Mouse (Mus musculus) adrenal gland, adult 10 weeks (tissue): ENCODE results near the gene Socs5. TPM values are rescaled to one million over a fixed set of nuclear protein-coding genes. Genes with fewer than 3 reads are reported as not detected.

Source experiments
- polyA plus RNA-seq: library from polyadenylated mRNA; stranded (reverse); fragments of 350-450 nt; fragmentation: Illumina TruSeq; extraction: RNeasy Lipid Tissue Mini Kit (QIAGEN cat#74804); gene quantifications from one replicate; pipeline ENCODE4 v1.2.3, GENCODE M21; 2014; ENCODE audit warnings: low read depth, low replicate concordance

Gene Socs5
- 55.2 TPM for polyA plus RNA-seq

GRCm38 (mm10) chr17:87107623-87108221 lies at the start of gene Socs5:
Socs5 (plus strand) TSS chr17:87107679.

Other genes starting within 250 kb of the Socs5 start
- gene Tmem247, start 190.3 kb upstream of the Socs5 start, polyA plus RNA-seq: not detected
- gene Atp6v1e2, start 159.8 kb upstream of the Socs5 start, polyA plus RNA-seq: not detected
- 282 TPM for gene Rhoq, start 144.6 kb upstream of the Socs5 start, polyA plus RNA-seq
- gene Pigf, start 82.3 kb upstream of the Socs5 start, polyA plus RNA-seq: 46.3 TPM
- 366 TPM for gene Cript, start 82.1 kb upstream of the Socs5 start, polyA plus RNA-seq
- 341 TPM for gene Mcfd2, start 158.3 kb downstream of the Socs5 start, polyA plus RNA-seq
- 3.3 TPM for gene Ttc7, start 175.2 kb downstream of the Socs5 start, polyA plus RNA-seq